Mouse (Mus musculus) G1E (cell line): ENCODE measurements at regions not wholly inside any gene's neighbourhood (a gene's known extent, or its start where the extent isn't known, plus 50 kb on each side); places are given as distances from the start of the nearest gene placed in this dataset.

Experiments used
- CTCF ChIP-seq: IDR thresholded peaks from 2 replicates; pipeline ENCODE4 v1.5.1; 2012; ENCODE audit warnings: low read depth, low read length, inconsistent platforms, mixed read lengths
- GATA1 ChIP-seq: IDR thresholded peaks from 2 replicates; pipeline ENCODE4 v1.6.1; 2012; ENCODE audit warnings: borderline replicate concordance, low read length, inconsistent platforms, mixed read lengths
- GATA2 ChIP-seq: IDR thresholded peaks from 2 replicates; pipeline ENCODE4 v1.6.1; 2012; ENCODE audit warnings: low read depth, low read length, inconsistent platforms, borderline replicate concordance

GRCm38 (mm10) chr14:78395631-78396030, 87.8 kb upstream of the Tnfsf11 start:
- TF ChIP-seq CTCF (no peak), GATA2 (no peak), GATA1 (no peak)
